Mouse (Mus musculus): ENCODE data around the gene Kif1b. TPM values are rescaled to one million over a fixed set of nuclear protein-coding genes. Genes with fewer than 3 reads are reported as not detected.

The Kif1b gene
- total RNA-seq, 2 experiments from 2014 or later = 448 to 452 TPM

- intact Hi-C loops (cut with DNase I) = no loop called here
- DNase-seq (ENCODE audit: low spot score in 2 of 2) = no peak
Observed at GRCm38 (mm10) chr4:149157415-149157973, 150.0 kb downstream of the Kif1b start.

DNA sequence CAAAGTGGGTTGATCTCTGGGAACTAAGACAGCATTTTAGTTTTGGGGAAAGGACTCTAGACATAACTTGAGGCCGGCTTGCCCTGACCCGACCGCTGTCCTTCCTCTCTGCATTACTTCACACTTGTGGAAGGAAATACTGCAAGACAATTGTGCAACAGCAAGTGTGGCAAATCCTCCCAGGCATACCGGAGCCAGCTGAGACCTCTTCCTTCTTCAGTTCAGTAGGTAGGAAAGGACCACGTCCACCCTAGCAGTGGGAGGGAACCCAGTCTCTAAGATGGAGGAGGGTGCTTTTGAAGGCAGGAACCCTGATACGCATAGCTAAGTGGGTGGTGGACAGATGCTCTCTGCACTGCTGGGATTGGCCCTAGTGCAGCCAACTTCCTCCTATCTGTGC is 151.8 kb downstream of the Kif1b start:
- no peak for DNase-seq (ENCODE audit: low spot score in 2 of 2)
- intact Hi-C loops (cut with DNase I) = no loop called here

GRCm38 (mm10) chr4:149154859-149155258 is 152.6 kb downstream of the Kif1b start:
- no peak for DNase-seq (ENCODE audit: low spot score in 2 of 2)
- intact Hi-C loops (cut with DNase I) = no loop called here

- intact Hi-C loops (cut with DNase I) = no loop called here
- no peak for DNase-seq (ENCODE audit: low spot score in 2 of 2)
Observed at GRCm38 (mm10) chr4:149150721-149151120, 156.8 kb downstream of the Kif1b start.

DNA sequence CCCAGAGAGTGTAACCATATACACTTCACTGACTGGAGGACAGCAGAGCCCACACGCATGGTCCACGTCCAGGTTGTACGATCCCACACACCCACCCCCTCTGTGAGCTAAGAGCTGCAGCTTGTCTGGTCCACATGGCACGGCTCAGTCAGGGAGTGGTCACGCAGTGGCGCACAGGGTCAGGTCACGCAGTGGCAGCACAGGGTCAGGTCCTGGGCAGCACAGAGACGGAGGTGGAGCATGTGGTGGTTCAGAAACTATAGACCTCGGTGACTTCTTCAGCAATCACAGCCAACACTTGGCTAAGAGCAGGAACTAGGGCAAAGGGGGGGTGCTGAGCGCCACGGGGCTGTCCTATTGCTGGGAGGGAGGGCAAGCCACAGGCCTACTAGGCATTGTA is 157.2 kb downstream of the Kif1b start:
- no peak for DNase-seq (ENCODE audit: low spot score in 2 of 2)
- intact Hi-C loops (cut with DNase I) = no loop called here

GRCm38 (mm10) chr4:149149611-149150010 is 157.9 kb downstream of the Kif1b start:
- no peak for DNase-seq (ENCODE audit: low spot score in 2 of 2)
- intact Hi-C loops (cut with DNase I) = loop anchor here (5.0 kb wide), 2 partner anchors 298 to 393 kb away; no protein-coding TSS in a partner anchor

DNA sequence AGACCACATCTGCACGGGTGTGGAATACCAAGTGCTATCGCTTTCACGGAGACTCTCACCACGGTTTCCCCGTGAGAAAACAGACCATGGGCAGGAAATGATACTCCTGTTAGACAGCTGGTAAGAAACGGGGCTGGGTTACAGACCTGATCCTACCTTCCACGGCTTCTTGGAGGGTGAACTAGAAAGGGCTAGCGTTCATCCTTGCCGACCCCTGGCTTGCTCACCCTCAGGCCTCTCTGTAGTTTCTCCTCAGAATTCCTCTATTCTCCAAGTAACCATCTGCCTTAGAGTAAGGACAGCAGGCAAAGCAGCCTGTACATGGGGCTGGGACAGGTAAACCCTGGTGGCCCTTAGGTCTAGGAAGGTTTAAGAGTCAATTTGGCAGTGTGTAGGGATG is 158.3 kb downstream of the Kif1b start:
- no peak for DNase-seq (ENCODE audit: low spot score in 2 of 2)
- intact Hi-C loops (cut with DNase I) = loop anchor here (5.0 kb wide), 2 partner anchors 298 to 393 kb away; no protein-coding TSS in a partner anchor

- no peak for DNase-seq (ENCODE audit: low spot score in 2 of 2)
- intact Hi-C loops (cut with DNase I) = loop anchor here (5.0 kb wide), 2 partner anchors 299 to 394 kb away; no protein-coding TSS in a partner anchor
Observed at GRCm38 (mm10) chr4:149148084-149148483, 159.4 kb downstream of the Kif1b start.

GRCm38 (mm10) chr4:149147528-149147927 is 160.0 kb downstream of the Kif1b start:
- intact Hi-C loops (cut with DNase I) = loop anchor here (5.0 kb wide), 2 partner anchors 300 to 395 kb away; no protein-coding TSS in a partner anchor
- no peak for DNase-seq (ENCODE audit: low spot score in 2 of 2)

GRCm38 (mm10) chr4:149145151-149145550 is 162.3 kb downstream of the Kif1b start:
- DNase-seq (ENCODE audit: low spot score in 2 of 2) = no peak
- intact Hi-C loops (cut with DNase I) = loop anchor here (5.0 kb wide), 2 partner anchors 302 to 397 kb away; no protein-coding TSS in a partner anchor

DNA sequence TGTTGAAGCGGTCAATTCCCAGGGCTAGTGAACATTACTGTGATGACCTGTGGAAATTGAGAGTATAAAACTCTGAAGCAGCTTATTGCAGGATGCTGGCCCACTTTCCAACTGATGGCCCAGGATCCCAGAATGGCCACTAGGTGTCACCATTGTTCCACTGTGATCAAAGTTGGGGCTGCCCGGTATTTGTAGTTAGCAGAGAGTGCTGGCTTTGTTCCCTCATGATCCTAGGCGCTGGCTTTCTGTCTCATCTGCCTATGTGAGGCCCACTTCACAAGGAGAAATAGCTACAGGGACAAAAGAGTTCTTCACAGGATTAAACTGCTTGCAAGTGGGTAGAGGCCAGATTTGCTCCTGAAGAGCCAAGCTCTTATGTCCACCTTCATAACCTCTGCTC is 163.0 kb downstream of the Kif1b start:
- DNase-seq (ENCODE audit: low spot score in 2 of 2) = peak; percentile 77 to 83
- intact Hi-C loops (cut with DNase I) = loop anchor here (5.0 kb wide), 1 partner anchor 38 kb away; no protein-coding TSS in a partner anchor

DNA sequence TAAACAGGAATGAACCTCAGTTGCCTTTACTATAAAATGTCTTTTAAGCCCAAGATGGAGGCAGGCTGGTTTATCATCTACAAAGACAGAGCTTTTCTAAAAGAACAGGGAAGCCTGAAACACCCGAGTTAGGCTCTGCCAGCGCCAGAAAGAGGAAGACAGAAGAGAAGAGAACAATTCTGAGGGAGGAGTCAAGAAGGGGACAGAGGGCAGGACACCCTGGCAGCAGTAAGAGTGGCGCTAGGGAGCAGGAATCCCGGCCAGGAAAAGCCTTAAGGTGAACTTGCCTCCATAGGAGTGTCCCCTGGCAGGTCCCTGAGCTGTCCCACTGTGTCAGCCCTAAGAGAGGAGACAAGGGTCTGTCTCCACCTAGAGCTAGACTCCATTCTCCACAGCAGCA is 163.9 kb downstream of the Kif1b start:
- no peak for DNase-seq (ENCODE audit: low spot score in 2 of 2)
- intact Hi-C loops (cut with DNase I) = loop anchor here (5.0 kb wide), 1 partner anchor 39 kb away; no protein-coding TSS in a partner anchor

DNA sequence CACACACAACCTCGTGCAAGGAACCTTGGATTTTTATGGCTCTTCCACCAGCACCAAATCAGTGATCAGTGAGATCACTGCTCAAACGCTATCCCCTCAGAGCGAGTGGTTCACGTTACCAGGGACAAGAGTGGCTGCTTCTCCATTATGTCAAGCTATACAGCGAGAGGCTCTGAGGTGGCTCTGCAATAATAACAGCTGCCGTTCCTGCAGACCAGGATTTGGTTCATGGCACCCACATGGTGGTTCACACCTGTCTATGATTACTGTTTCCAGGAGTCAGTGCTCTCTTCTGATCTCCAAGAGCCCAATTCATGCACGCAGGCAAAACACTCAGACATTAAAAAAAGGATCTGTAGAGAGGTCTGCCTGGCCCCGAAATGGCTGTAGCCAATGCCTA is 169.0 kb downstream of the Kif1b start:
- intact Hi-C loops (cut with DNase I) = no loop called here
- DNase-seq (ENCODE audit: low spot score in 2 of 2) = no peak

- intact Hi-C loops (cut with DNase I) = no loop called here
- peak; percentile 89 for DNase-seq (ENCODE audit: low spot score in 2 of 2)
Observed at GRCm38 (mm10) chr4:149136982-149137770, 170.3 kb downstream of the Kif1b start, which contains the start of gene Cenps. TSS of gene Cenps (minus strand) at chr4:149137629.

DNA sequence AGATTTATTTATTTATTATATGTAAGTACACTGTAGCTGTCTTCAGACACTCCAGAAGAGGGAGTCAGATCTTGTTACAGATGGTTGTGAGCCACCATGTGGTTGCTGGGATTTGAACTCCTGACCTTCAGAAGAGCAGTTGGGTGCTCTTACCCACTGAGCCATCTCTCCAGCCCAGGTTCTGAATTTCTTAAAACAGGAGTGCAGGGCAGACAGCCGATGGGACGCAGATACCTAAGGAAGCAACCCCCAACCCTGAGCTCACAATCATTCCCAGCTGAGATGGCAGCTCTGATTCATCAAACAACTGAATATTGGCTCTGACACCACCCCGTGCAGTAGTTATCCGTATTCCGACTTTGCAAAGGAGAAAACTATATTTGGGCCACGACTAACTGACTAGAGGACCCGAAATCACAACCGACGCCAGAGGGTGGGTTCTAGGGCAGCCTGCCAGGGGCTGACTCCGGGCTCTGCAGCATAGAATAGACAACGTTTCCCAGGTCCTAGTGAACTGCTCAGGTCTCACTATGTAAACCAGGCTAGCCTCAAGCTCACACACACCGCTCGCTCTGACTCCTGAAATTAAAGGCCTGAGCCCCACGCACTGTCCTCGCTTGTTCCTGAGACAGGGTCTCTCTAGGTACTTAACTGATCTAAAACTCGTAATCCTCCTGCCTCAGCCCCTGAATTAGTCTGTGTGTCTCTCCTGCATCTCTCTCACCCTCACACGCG is 171.2 kb downstream of the Kif1b start:
- intact Hi-C loops (cut with DNase I) = no loop called here
- no peak for DNase-seq (ENCODE audit: low spot score in 2 of 2)

DNA sequence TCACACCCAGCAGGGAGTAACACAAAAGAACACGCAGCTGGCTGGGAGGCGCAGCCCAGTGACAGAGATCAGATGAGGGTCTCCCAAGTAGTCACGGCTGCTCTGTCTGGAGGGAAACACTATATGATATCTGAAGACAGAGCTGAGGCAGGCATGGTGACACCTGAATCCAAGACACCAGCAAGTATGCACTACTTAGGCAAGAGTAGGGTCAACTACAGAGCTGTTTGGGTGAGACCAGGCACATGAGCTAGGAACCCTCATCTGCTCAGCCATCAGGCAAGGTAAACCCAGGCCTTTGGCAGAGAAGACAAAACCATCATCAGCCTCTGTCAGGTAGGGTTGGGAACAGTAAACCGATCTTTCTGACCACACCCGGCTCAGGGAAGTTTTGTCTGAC is 174.1 kb downstream of the Kif1b start:
- DNase-seq (ENCODE audit: low spot score in 2 of 2) = no peak
- intact Hi-C loops (cut with DNase I) = no loop called here

DNA sequence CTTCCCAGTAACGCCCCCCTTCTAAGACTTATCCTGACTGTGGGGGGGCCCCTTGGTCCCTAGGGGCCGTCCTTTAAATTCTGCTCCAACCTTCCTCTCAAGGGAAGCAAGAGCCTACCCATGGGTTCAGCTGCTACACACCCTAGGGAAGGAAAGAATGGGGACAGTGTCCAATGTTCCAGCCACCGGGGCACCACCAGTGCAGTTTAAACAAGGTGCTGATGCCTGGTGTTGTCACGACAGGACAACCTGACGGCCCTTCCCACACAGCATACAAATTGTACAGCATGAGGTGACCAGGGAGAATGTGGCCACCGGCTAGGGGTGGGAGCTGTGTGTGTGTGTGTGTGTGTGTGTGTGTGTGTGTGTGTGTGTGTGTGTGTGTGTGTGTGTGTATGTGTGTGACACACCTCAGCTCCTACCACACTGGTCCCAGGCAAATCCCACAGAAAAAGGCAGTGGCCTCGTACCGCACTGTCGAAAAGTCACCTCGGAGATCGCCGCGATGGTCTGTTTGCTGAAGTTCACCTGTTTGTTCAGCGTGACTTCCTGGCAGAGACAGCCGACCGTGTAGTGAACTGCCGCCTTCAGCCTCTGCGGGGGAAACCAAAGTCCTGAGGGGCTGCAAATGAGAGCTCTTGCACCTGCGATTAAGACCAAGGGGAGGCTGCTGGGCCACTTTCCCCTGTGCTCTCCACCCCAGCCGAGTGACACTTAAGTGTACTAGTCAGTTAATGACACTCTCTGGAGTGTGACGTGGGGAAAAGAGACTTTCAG is 175.5 kb downstream of the Kif1b start:
- intact Hi-C loops (cut with DNase I) = no loop called here
- DNase-seq (ENCODE audit: low spot score in 2 of 2) = no peak

GRCm38 (mm10) chr4:149131021-149131752 is 176.3 kb downstream of the Kif1b start:
- intact Hi-C loops (cut with DNase I) = no loop called here
- no peak for DNase-seq (ENCODE audit: low spot score in 2 of 2)

- peak; percentile 27 to 40 for DNase-seq (ENCODE audit: low spot score in 2 of 2)
Observed at GRCm38 (mm10) chr4:149128467-149128866, 179.0 kb downstream of the Kif1b start.

More at GRCm38 (mm10) chr4:149128467-149128866, 179.0 kb downstream of the Kif1b start:
- intact Hi-C loops (cut with DNase I) = no loop called here

Data from left cerebral cortex, postnatal 36 days (tissue).